Mouse (Mus musculus) midbrain, embryonic 15.5 days (tissue): ENCODE data around the gene Ugt3a2. TPM values are rescaled to one million over a fixed set of nuclear protein-coding genes. Genes with fewer than 3 reads are reported as not detected.

Experiments used
- polyA plus RNA-seq: library from polyadenylated mRNA; unstranded; fragments of >200 nt; fragmentation: Nextera tagmentation; extraction: Ambion mirVana; gene quantifications from 2 replicates; pipeline ENCODE4 v1.2.1, GENCODE M21; 2015

Gene Ugt3a2
- polyA plus RNA-seq, 1 experiment from 2014 or later: not detected

Other genes with a start within 250 kb of the Ugt3a2 start
- 3.3 and 4.3 TPM in 2 replicates for gene Lmbrd2, start 195.0 kb upstream of the Ugt3a2 start, polyA plus RNA-seq
- gene Skp2, start 180.1 kb upstream of the Ugt3a2 start, polyA plus RNA-seq: 19.7 and 21.5 TPM in 2 replicates
- not detected in 2 replicates for gene Ugt3a1, start 58.7 kb upstream of the Ugt3a2 start, polyA plus RNA-seq
- gene Capsl, start 100.5 kb downstream of the Ugt3a2 start, polyA plus RNA-seq: 3.3 and 3.7 TPM in 2 replicates
- gene Il7r, start 194.6 kb downstream of the Ugt3a2 start, polyA plus RNA-seq: not detected in 2 replicates